In genomic region chr4:99913894-99914451, GRCm38 (mm10) we compare ENCODE assay signal across 10 mouse cellular contexts. TPM values are rescaled to one million over a fixed set of nuclear protein-coding genes. Genes with fewer than 3 reads are reported as not detected.
DNase-seq lines count a peak whose midpoint lies in the region; ATAC-seq and TF ChIP-seq lines count a peak whose summit lies in the region.
"Had no signal": no experiment of that assay in that cellular context is flagged by ENCODE, and none has a peak within 500 bp of the region (broad histone marks: within the 10 kb centered on the region; RNA-seq: fewer than 3 reads in every experiment).

No protein-coding gene starts in this region.

- 70% methylated on average over 4 of the region's 4 CpGs for WGBS in kidney, embryonic 16.5 days
- WGBS in embryonic facial prominence, embryonic 14.5 days: 66% methylated on average over 4 of the region's 4 CpGs

- H3K79me2 ChIP-seq in MEL (ENCODE audit: control insufficient read depth, insufficient read depth, low read length, poor library complexity): no peaks in the 10 kb centered on the region

- DNase-seq in kidney, adult 9 months: peak; percentile 32
- DNase-seq in B cell, adult 2 months: peak; percentile 17 to 31
- DNase-seq in MEL (ENCODE audit: low read depth, low spot score): peak; percentile 65
- DNase-seq in embryonic facial prominence, embryonic 14.5 days (ENCODE audit: low spot score): peak; percentile 20
- DNase-seq in spleen, postnatal 4 days (ENCODE audit: low spot score in 2 of 2): no peak
- DNase-seq in left cerebral cortex, adult 9 months (ENCODE audit: low spot score in 2 of 2): no peak
- DNase-seq in kidney, postnatal 14 days: no peak
- DNase-seq: adrenal gland, postnatal 25 days; left cerebral cortex, postnatal 4 days had no signal

- H3K9me3 ChIP-seq in kidney, embryonic 16.5 days (ENCODE audit: low read length): no peaks in the 10 kb centered on the region
- no peaks in the 10 kb centered on the region for H3K9me3 ChIP-seq in MEL (replicated peaks; ENCODE audit: insufficient read depth, low read length)
- H3K9me3 ChIP-seq in embryonic facial prominence, embryonic 14.5 days (ENCODE audit: control insufficient read depth, low read length): no peaks in the 10 kb centered on the region

- no peak for TF ChIP-seq POLR2A in MEL (IDR thresholded peaks at IDR 0.05; ENCODE audit: control insufficient read depth in 1 of 2, insufficient read depth in 1 of 2, low read depth in 1 of 2, low read length in 2 of 2, poor library complexity in 1 of 2)

- no peaks in the 10 kb centered on the region for H3K36me3 ChIP-seq in kidney, embryonic 16.5 days (ENCODE audit: insufficient read depth, low read length)
- H3K36me3 ChIP-seq in MEL (ENCODE audit: control insufficient read depth in 1 of 2, insufficient read depth in 2 of 2, low read length in 2 of 2): no peaks in the 10 kb centered on the region
- H3K36me3 ChIP-seq in embryonic facial prominence, embryonic 14.5 days (ENCODE audit: control insufficient read depth, insufficient read depth, low read length): peaks cover 6% of the 10 kb centered on the region; the same call in 1 of the 2 replicates

- peak; percentile 61 for TF ChIP-seq RAD21 in MEL (IDR thresholded peaks at IDR 0.05; ENCODE audit: low read depth, low read length)

- no peaks in the 10 kb centered on the region for H3K27me3 ChIP-seq in kidney, embryonic 16.5 days (ENCODE audit: insufficient read depth, low read length)
- no peaks in the 10 kb centered on the region for H3K27me3 ChIP-seq in MEL (ENCODE audit: control insufficient read depth in 1 of 2, insufficient read depth in 2 of 2, low read length in 2 of 2)
- no peaks in the 10 kb centered on the region for H3K27me3 ChIP-seq in embryonic facial prominence, embryonic 14.5 days (replicated peaks; ENCODE audit: control insufficient read depth, insufficient read depth, low read length)

- peak in 2 of 3 experiments; percentile 52 to 70; a peak in 4 of 6 replicates for TF ChIP-seq CTCF in MEL (IDR thresholded peaks at IDR 0.05 in 2 of 3, conservative IDR thresholded peaks at IDR 0.05 in 1 of 3; ENCODE audit: control insufficient read depth in 1 of 3, insufficient read depth in 1 of 3, low read depth in 2 of 3, low read length in 3 of 3, poor library complexity in 1 of 3, severe bottlenecking in 1 of 3)

- no peak overlapping the region for H3K9ac ChIP-seq in kidney, embryonic 16.5 days (replicated peaks; ENCODE audit: low read length)
- H3K9ac ChIP-seq in MEL (ENCODE audit: control insufficient read depth, low read depth, low read length, poor library complexity, severe bottlenecking): no peak overlapping the region
- no peak overlapping the region for H3K9ac ChIP-seq in embryonic facial prominence, embryonic 14.5 days (ENCODE audit: low read depth, low read length)

- TF ChIP-seq EP300 in MEL (IDR thresholded peaks at IDR 0.05; ENCODE audit: low read depth in 1 of 2, low read length in 2 of 2): no peak

- no peaks in the 10 kb centered on the region for H3K4me1 ChIP-seq in kidney, embryonic 16.5 days (ENCODE audit: insufficient read depth, low read length)
- no peaks in the 10 kb centered on the region for H3K4me1 ChIP-seq in MEL (ENCODE audit: control insufficient read depth in 1 of 2, insufficient read depth in 2 of 2, low read length in 2 of 2)
- H3K4me1 ChIP-seq in embryonic facial prominence, embryonic 14.5 days (ENCODE audit: control insufficient read depth, insufficient read depth, low read length): no peaks in the 10 kb centered on the region

- H3K4me3 ChIP-seq in kidney, embryonic 16.5 days (ENCODE audit: low read length): no peak overlapping the region
- no peak overlapping the region for H3K4me3 ChIP-seq in MEL (ENCODE audit: control insufficient read depth in 1 of 2, insufficient read depth in 1 of 2, low read depth in 2 of 2, low read length in 2 of 2)
- H3K4me3 ChIP-seq in embryonic facial prominence, embryonic 14.5 days (ENCODE audit: low read depth, low read length): no peak overlapping the region

- H3K27ac ChIP-seq in kidney, embryonic 16.5 days (ENCODE audit: low read length): no peak overlapping the region
- H3K27ac ChIP-seq in MEL (ENCODE audit: control insufficient read depth, low read depth, low read length): no peak overlapping the region
- H3K27ac ChIP-seq in embryonic facial prominence, embryonic 14.5 days (replicated peaks; ENCODE audit: low read depth, low read length): no peak overlapping the region

- no peak for ATAC-seq in kidney, embryonic 16.5 days (ENCODE audit: low FRiP score, low TSS enrichment)
- no peak for ATAC-seq in embryonic facial prominence, embryonic 14.5 days (ENCODE audit: low read depth)

- no peak overlapping the region for H3K4me2 ChIP-seq in kidney, embryonic 16.5 days (replicated peaks; ENCODE audit: low read depth, low read length)
- no peak overlapping the region for H3K4me2 ChIP-seq in embryonic facial prominence, embryonic 14.5 days (ENCODE audit: low read depth, low read length)

TF ChIP-seq in MEL, 35 proteins besides CTCF, POLR2A, EP300 and RAD21:
- TF ChIP-seq SMC3 (IDR thresholded peaks at IDR 0.05; ENCODE audit: low read depth, low read length) (peak; percentile 61), ZMIZ1 (IDR thresholded peaks at IDR 0.05; ENCODE audit: low read depth, low read length) (no peak), ZC3H11A (IDR thresholded peaks at IDR 0.05; ENCODE audit: low read depth, low read length) (peak; percentile 47), HCFC1 (IDR thresholded peaks at IDR 0.05; ENCODE audit: low read depth, low read length) (no peak), GATA1 (IDR thresholded peaks at IDR 0.05; ENCODE audit: low read depth, low read length) (no peak), TCF12 (IDR thresholded peaks at IDR 0.05; ENCODE audit: low read depth, low read length) (no peak), NELFE (IDR thresholded peaks at IDR 0.05; ENCODE audit: low read depth, low read length) (no peak), JUND (IDR thresholded peaks at IDR 0.05; ENCODE audit: low read depth, low read length) (no peak), MAFK (IDR thresholded peaks at IDR 0.05; ENCODE audit: borderline replicate concordance, low read depth, low read length) (peak; percentile 48; the same call in 1 of the 2 replicates), E2F4 (IDR thresholded peaks at IDR 0.05; ENCODE audit: borderline replicate concordance, low read depth, low read length) (no peak)

RNA-seq across cellular contexts. Expression of gene Pgm1, which starts 15.2 kb away (rescaled TPM):
- polyA plus RNA-seq in kidney, embryonic 16.5 days (2015; fragmentation: Nextera tagmentation; extraction: Ambion mirVana): 83.2 and 89.5 TPM in 2 replicates
- total RNA-seq in MEL (2012; rRNA removed): 6.7 and 13.6 TPM in 2 replicates
- polyA plus RNA-seq in MEL (2012; ENCODE audit: insufficient read depth in 1 of 2, insufficient read length in 2 of 2, low read depth in 1 of 2, low replicate concordance in 2 of 2, missing spikeins in 1 of 2): 10 to 100 TPM in 1 of 2 experiments, not detected in 1; 28.6 TPM
- polyA plus RNA-seq in embryonic facial prominence, embryonic 14.5 days (2014; fragmentation: Nextera tagmentation; extraction: Ambion mirVana): 70.9 and 71.4 TPM in 2 replicates

RNA-seq across cellular contexts. Expression of gene Itgb3bp, which starts 15.6 kb away (rescaled TPM):
- 30.8 and 31.2 TPM in 2 replicates for polyA plus RNA-seq in kidney, embryonic 16.5 days (2015; fragmentation: Nextera tagmentation; extraction: Ambion mirVana)
- 5.5 TPM in 2 replicates for total RNA-seq in MEL (2012; rRNA removed)
- 1 to 10 TPM in 1 of 2 experiments, not detected in 1; 6.5 TPM for polyA plus RNA-seq in MEL (2012; ENCODE audit: insufficient read depth in 1 of 2, insufficient read length in 2 of 2, low read depth in 1 of 2, low replicate concordance in 2 of 2, missing spikeins in 1 of 2)
- 29.7 and 31.9 TPM in 2 replicates for polyA plus RNA-seq in embryonic facial prominence, embryonic 14.5 days (2014; fragmentation: Nextera tagmentation; extraction: Ambion mirVana)

Comparison
In these comparisons a context has a peak if more than half of its experiments do, and no peak if none do; other contexts are left out.
1. DNase-seq: peak in kidney, adult 9 months (single experiment), B cell, adult 2 months (2 of 2), MEL (single experiment) and embryonic facial prominence, embryonic 14.5 days (single experiment); none in spleen, postnatal 4 days (0 of 2), left cerebral cortex, adult 9 months (0 of 2) and kidney, postnatal 14 days (single experiment).